Mouse (Mus musculus): ENCODE results near the gene H2afy2. TPM values are rescaled to one million over a fixed set of nuclear protein-coding genes. Genes with fewer than 3 reads are reported as not detected.
A peak's percentile ranks its signal among the peaks of the same experiment; 100 is the strongest.

The H2afy2 gene
- total and polyA plus RNA-seq, 2 experiments from 2014 or later: 17.0 to 22.8 TPM

- TF ChIP-seq EP300 (IDR thresholded peaks at IDR 0.05; ENCODE audit: low read depth): no peak
- no peak for ATAC-seq (ENCODE audit: insufficient read depth, low read depth)
- Histone ChIP-seq H3K9ac (replicated peaks; ENCODE audit: low read depth, low read length) (no peak overlapping the region), H3K4me3 (ENCODE audit: low read depth, low read length) (no peak overlapping the region), H3K27ac (ENCODE audit: low read depth) (no peak overlapping the region), H3K4me2 (ENCODE audit: low read depth, low read length) (no peak overlapping the region), H3K4me1 (ENCODE audit: control insufficient read depth, insufficient read depth) (no peaks in the 10 kb centered on the region; the same call in 1 of the 2 replicates), H3K27me3 (ENCODE audit: control insufficient read depth, insufficient read depth, low read length) (no peaks in the 10 kb centered on the region), H3K9me3 (replicated peaks; ENCODE audit: control insufficient read depth, low read length) (no peaks in the 10 kb centered on the region), H3K36me3 (replicated peaks; ENCODE audit: control insufficient read depth, insufficient read depth, low read length) (0 out of 2 replicates have a peak, but pooled peaks cover 5% of the 10 kb centered on the region)
- DNase-seq (ENCODE audit: low spot score): no peak
- 89% methylated on average over 3 of the region's 3 CpGs for WGBS
Measured at GRCm38 (mm10) chr10:61722215-61722614, 61.7 kb downstream of the H2afy2 start.

GRCm38 (mm10) chr10:61720331-61720730 lies 63.6 kb downstream of the H2afy2 start:
- Histone ChIP-seq H3K27me3 (ENCODE audit: control insufficient read depth, insufficient read depth, low read length) (no peaks in the 10 kb centered on the region), H3K36me3 (replicated peaks; ENCODE audit: control insufficient read depth, insufficient read depth, low read length) (no peaks in the 10 kb centered on the region), H3K9ac (replicated peaks; ENCODE audit: low read depth, low read length) (no peak overlapping the region), H3K4me3 (ENCODE audit: low read depth, low read length) (no peak overlapping the region), H3K27ac (ENCODE audit: low read depth) (no peak overlapping the region), H3K9me3 (replicated peaks; ENCODE audit: control insufficient read depth, low read length) (no peaks in the 10 kb centered on the region), H3K4me2 (ENCODE audit: low read depth, low read length) (no peak overlapping the region), H3K4me1 (ENCODE audit: control insufficient read depth, insufficient read depth) (peaks cover 8% of the 10 kb centered on the region; the same call in 1 of the 2 replicates)
- 86% methylated on average over 7 of the region's 7 CpGs for WGBS
- ATAC-seq (ENCODE audit: insufficient read depth, low read depth) (no peak), DNase-seq (ENCODE audit: low spot score) (no peak)
- no peak for TF ChIP-seq EP300 (IDR thresholded peaks at IDR 0.05; ENCODE audit: low read depth)
- no peak for TF ChIP-seq CTCF (IDR thresholded peaks at IDR 0.05; ENCODE audit: low read depth)

GRCm38 (mm10) chr10:61717406-61718296 lies 66.3 kb downstream of the H2afy2 start:
- Histone ChIP-seq H3K4me1 (ENCODE audit: control insufficient read depth, insufficient read depth) (peaks cover 8% of the 10 kb centered on the region; the same call in 1 of the 2 replicates), H3K4me2 (ENCODE audit: low read depth, low read length) (no peak overlapping the region)

GRCm38 (mm10) chr10:61715996-61716864 lies 67.7 kb downstream of the H2afy2 start:
- Histone ChIP-seq H3K4me1 (ENCODE audit: control insufficient read depth, insufficient read depth) (peaks cover 8% of the 10 kb centered on the region; the same call in 1 of the 2 replicates), H3K4me3 (ENCODE audit: low read depth, low read length) (peak overlapping the region; percentile 69), H3K27me3 (ENCODE audit: control insufficient read depth, insufficient read depth, low read length) (no peaks in the 10 kb centered on the region), H3K4me2 (ENCODE audit: low read depth, low read length) (peak overlapping the region; percentile 83), H3K36me3 (replicated peaks; ENCODE audit: control insufficient read depth, insufficient read depth, low read length) (no peaks in the 10 kb centered on the region), H3K9me3 (replicated peaks; ENCODE audit: control insufficient read depth, low read length) (no peaks in the 10 kb centered on the region), H3K9ac (replicated peaks; ENCODE audit: low read depth, low read length) (0 out of 2 replicates have a peak overlapping the region, but pooled peaks have one; percentile 6), H3K27ac (ENCODE audit: low read depth) (peak overlapping the region; percentile 61)
- DNase-seq (ENCODE audit: low spot score): peak; percentile 20
- TF ChIP-seq CTCF (IDR thresholded peaks at IDR 0.05; ENCODE audit: low read depth): no peak
- TF ChIP-seq EP300 (IDR thresholded peaks at IDR 0.05; ENCODE audit: low read depth): no peak
- 51% methylated on average over 7 of the region's 7 CpGs for WGBS
- ATAC-seq (ENCODE audit: insufficient read depth, low read depth): peak; percentile 25; the same call in 1 of the 2 replicates

More at GRCm38 (mm10) chr10:61717406-61718296, 66.3 kb downstream of the H2afy2 start:
- H3K36me3 ChIP-seq (replicated peaks; ENCODE audit: control insufficient read depth, insufficient read depth, low read length): no peaks in the 10 kb centered on the region
- H3K4me3 ChIP-seq (ENCODE audit: low read depth, low read length): no peak overlapping the region
- 89% methylated on average over 12 of the region's 12 CpGs for WGBS
- H3K9me3 ChIP-seq (replicated peaks; ENCODE audit: control insufficient read depth, low read length): no peaks in the 10 kb centered on the region
- no peak overlapping the region for H3K9ac ChIP-seq (replicated peaks; ENCODE audit: low read depth, low read length)
- no peak for ATAC-seq (ENCODE audit: insufficient read depth, low read depth)
- no peaks in the 10 kb centered on the region for H3K27me3 ChIP-seq (ENCODE audit: control insufficient read depth, insufficient read depth, low read length)
- no peak for DNase-seq (ENCODE audit: low spot score)
- no peak overlapping the region for H3K27ac ChIP-seq (ENCODE audit: low read depth)
- TF ChIP-seq CTCF (IDR thresholded peaks at IDR 0.05; ENCODE audit: low read depth) (no peak), EP300 (IDR thresholded peaks at IDR 0.05; ENCODE audit: low read depth) (no peak)

DNA sequence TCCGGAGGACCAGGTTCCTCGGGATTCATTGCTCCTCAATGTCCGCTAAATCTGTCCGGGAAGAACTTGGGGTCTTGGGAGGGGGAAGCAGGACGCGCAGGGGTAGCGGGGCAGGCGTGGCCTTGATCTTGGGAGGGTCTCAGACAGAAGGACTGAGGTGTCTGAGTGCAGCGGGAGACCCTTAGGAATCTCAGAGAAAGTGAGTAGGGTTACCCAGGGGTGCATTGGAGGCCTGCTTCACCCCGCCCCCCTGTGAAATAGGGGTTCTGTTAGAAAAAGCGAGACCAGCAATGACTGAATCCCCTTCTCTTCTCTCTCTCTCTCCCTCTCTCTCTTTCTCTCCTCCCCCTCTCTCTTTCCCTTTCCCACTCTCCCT lies 68.5 kb downstream of the H2afy2 start:
- TF ChIP-seq CTCF (IDR thresholded peaks at IDR 0.05; ENCODE audit: low read depth) (no peak), EP300 (IDR thresholded peaks at IDR 0.05; ENCODE audit: low read depth) (no peak)
- ATAC-seq (ENCODE audit: insufficient read depth, low read depth) (peak; percentile 7; the same call in 1 of the 2 replicates), DNase-seq (ENCODE audit: low spot score) (no peak)
- Histone ChIP-seq H3K4me2 (ENCODE audit: low read depth, low read length) (peak overlapping the region; percentile 83), H3K27ac (ENCODE audit: low read depth) (peak overlapping the region; percentile 61), H3K4me1 (ENCODE audit: control insufficient read depth, insufficient read depth) (peaks cover 8% of the 10 kb centered on the region; the same call in 1 of the 2 replicates), H3K9me3 (replicated peaks; ENCODE audit: control insufficient read depth, low read length) (no peaks in the 10 kb centered on the region), H3K9ac (replicated peaks; ENCODE audit: low read depth, low read length) (peak overlapping the region; percentile 59), H3K27me3 (ENCODE audit: control insufficient read depth, insufficient read depth, low read length) (no peaks in the 10 kb centered on the region), H3K36me3 (replicated peaks; ENCODE audit: control insufficient read depth, insufficient read depth, low read length) (no peaks in the 10 kb centered on the region), H3K4me3 (ENCODE audit: low read depth, low read length) (peak overlapping the region; percentile 69)
- WGBS: under 1% methylated on average over 11 of the region's 11 CpGs
